Mouse (Mus musculus): ENCODE results near the gene A530084C06Rik. TPM values are rescaled to one million over a fixed set of nuclear protein-coding genes. Genes with fewer than 3 reads are reported as not detected.

A530084C06Rik gene
- polyA plus RNA-seq, 1 experiment from 2014 or later: not detected

DNA sequence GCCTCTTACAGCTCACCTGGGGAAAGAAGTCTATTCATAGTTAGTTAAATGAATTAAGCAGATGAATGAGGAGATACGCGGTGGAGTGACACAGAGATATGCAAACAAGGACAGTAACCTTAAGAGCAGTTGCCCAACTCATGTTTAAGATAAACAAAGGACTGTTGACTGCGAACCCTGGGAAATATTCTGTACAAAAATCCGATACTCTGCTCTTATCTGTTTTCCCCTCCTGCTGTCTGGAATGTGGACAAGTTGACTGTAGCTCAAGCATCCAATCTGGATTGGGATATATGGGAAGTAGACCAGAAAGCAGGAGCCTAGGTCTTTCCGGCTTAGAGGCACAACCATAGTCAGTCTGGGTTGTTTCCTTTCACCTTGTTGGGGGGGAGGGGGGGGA, 27.9 kb downstream of the A530084C06Rik start:
- Histone ChIP-seq H3K4me1 (ENCODE audit: insufficient read depth) (peaks cover 8% of the 10 kb centered on the region; the same call in 1 of the 2 replicates), H3K36me3 (replicated peaks; ENCODE audit: insufficient read depth, low read length) (no peaks in the 10 kb centered on the region), H3K27me3 (ENCODE audit: insufficient read depth, low read length) (no peaks in the 10 kb centered on the region), H3K4me3 (ENCODE audit: low read depth, low read length) (no peak overlapping the region), H3K4me2 (ENCODE audit: low read depth, low read length) (no peak overlapping the region), H3K27ac (ENCODE audit: low read depth) (peak overlapping the region; percentile 48; the same call in 1 of the 2 replicates), H3K9me3 (ENCODE audit: low read length) (no peaks in the 10 kb centered on the region), H3K9ac (replicated peaks) (no peak overlapping the region)
- 42% methylated on average over 5 of the region's 5 CpGs for WGBS (ENCODE audit: insufficient replicate concordance)
- peak; percentile 84 for ATAC-seq
- DNase-seq: no peak
- TF ChIP-seq EP300 (IDR thresholded peaks at IDR 0.05; ENCODE audit: low read depth) (0 out of 2 replicates have a peak, but pooled peaks have one; percentile 23), CTCF (IDR thresholded peaks at IDR 0.05; ENCODE audit: low read depth) (peak; percentile 23; the same call in 1 of the 2 replicates)

DNA sequence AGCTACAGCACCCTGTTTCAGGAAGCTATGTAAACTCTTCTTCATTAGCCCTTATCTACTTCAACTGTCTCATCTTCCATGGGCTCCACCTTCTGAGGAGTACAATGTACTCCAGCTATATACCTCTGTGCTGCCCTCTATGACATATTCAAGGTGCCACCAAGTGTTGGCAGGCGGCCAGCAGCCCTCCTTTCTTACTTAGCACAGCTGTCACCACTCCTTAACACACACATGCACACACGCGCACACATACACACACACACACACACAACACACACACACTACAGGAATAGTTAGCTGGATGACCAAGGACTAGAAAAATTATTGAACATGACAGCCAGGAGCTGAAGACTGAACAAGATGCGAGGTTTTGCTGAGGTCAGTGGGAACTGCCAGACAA, 34.2 kb downstream of the A530084C06Rik start:
- 80% methylated on average over 4 of the region's 4 CpGs for WGBS (ENCODE audit: insufficient replicate concordance)
- TF ChIP-seq EP300 (IDR thresholded peaks at IDR 0.05; ENCODE audit: low read depth): no peak
- TF ChIP-seq CTCF (IDR thresholded peaks at IDR 0.05; ENCODE audit: low read depth): no peak
- no peak for DNase-seq
- ATAC-seq: no peak
- Histone ChIP-seq H3K9me3 (ENCODE audit: low read length) (no peaks in the 10 kb centered on the region), H3K4me1 (ENCODE audit: insufficient read depth) (no peaks in the 10 kb centered on the region), H3K27me3 (ENCODE audit: insufficient read depth, low read length) (no peaks in the 10 kb centered on the region), H3K9ac (replicated peaks) (no peak overlapping the region), H3K4me3 (ENCODE audit: low read depth, low read length) (no peak overlapping the region), H3K4me2 (ENCODE audit: low read depth, low read length) (no peak overlapping the region), H3K36me3 (replicated peaks; ENCODE audit: insufficient read depth, low read length) (no peaks in the 10 kb centered on the region), H3K27ac (ENCODE audit: low read depth) (no peak overlapping the region)

DNA sequence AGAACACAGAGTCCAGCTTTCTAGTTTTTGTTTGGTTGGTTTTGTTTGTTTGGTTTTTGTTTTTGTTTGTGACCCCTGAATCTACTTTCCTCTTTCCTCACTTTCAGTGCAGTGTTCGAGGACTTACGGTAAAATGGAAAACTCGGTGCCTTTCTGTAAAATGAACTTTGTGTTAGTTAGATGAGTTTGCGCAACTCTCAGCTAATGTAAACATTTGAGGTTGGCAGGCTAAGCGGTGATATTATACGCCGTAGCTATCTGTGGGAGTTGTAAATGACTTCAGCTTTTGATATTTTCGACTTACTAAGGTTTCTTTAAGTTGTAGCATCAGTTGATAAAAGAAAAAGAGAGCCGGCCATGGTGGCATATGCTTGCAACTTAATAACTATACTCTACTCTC, 40.2 kb downstream of the A530084C06Rik start:
- Histone ChIP-seq H3K9me3 (ENCODE audit: low read length) (no peaks in the 10 kb centered on the region), H3K27ac (ENCODE audit: low read depth) (peak overlapping the region; percentile 82), H3K27me3 (ENCODE audit: insufficient read depth, low read length) (no peaks in the 10 kb centered on the region), H3K4me3 (ENCODE audit: low read depth, low read length) (no peak overlapping the region), H3K4me2 (ENCODE audit: low read depth, low read length) (peak overlapping the region; percentile 44), H3K36me3 (replicated peaks; ENCODE audit: insufficient read depth, low read length) (no peaks in the 10 kb centered on the region), H3K4me1 (ENCODE audit: insufficient read depth) (no peaks in the 10 kb centered on the region), H3K9ac (replicated peaks) (no peak overlapping the region)
- TF ChIP-seq CTCF (IDR thresholded peaks at IDR 0.05; ENCODE audit: low read depth): no peak
- peak; percentile 56 for TF ChIP-seq EP300 (IDR thresholded peaks at IDR 0.05; ENCODE audit: low read depth)
- DNase-seq (no peak), ATAC-seq (peak; percentile 78)
- 56% methylated on average over 9 of the region's 9 CpGs for WGBS (ENCODE audit: insufficient replicate concordance)

DNA sequence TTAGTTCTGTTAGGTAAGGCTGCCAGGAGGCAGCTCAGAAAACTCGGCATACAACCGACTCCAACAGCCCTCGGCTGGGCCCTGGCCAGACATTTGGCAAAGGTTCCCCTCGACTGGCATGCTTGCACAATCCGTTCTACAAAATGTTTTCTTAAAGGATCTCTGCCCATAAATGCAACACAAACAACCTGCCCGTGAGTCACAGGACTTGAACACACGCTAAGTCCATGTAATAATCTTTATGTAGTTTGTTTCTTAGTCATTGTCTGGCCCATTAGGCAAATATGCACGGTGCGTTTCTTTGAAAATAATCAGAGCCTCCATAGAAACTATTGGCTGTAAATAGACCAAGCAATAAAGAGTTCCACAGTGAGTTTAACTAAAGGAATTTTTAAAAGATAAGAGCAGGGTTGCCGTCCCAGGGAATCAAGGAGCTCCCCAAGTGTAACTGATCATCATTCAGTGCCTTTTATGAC, 40.7 kb downstream of the A530084C06Rik start:
- H3K27me3 ChIP-seq (ENCODE audit: insufficient read depth, low read length): no peaks in the 10 kb centered on the region
- ATAC-seq (peak; percentile 74), DNase-seq (peak; percentile 60)
- WGBS (ENCODE audit: insufficient replicate concordance): 48% methylated on average over 10 of the region's 10 CpGs
- peak overlapping the region; percentile 82 for H3K27ac ChIP-seq (ENCODE audit: low read depth)
- peak overlapping the region; percentile 44 for H3K4me2 ChIP-seq (ENCODE audit: low read depth, low read length)
- H3K9ac ChIP-seq (replicated peaks): no peak overlapping the region
- H3K36me3 ChIP-seq (replicated peaks; ENCODE audit: insufficient read depth, low read length): no peaks in the 10 kb centered on the region
- no peaks in the 10 kb centered on the region for H3K9me3 ChIP-seq (ENCODE audit: low read length)
- H3K4me3 ChIP-seq (ENCODE audit: low read depth, low read length): no peak overlapping the region
- TF ChIP-seq EP300 (IDR thresholded peaks at IDR 0.05; ENCODE audit: low read depth) (no peak), CTCF (IDR thresholded peaks at IDR 0.05; ENCODE audit: low read depth) (no peak)
- no peaks in the 10 kb centered on the region for H3K4me1 ChIP-seq (ENCODE audit: insufficient read depth)

DNA sequence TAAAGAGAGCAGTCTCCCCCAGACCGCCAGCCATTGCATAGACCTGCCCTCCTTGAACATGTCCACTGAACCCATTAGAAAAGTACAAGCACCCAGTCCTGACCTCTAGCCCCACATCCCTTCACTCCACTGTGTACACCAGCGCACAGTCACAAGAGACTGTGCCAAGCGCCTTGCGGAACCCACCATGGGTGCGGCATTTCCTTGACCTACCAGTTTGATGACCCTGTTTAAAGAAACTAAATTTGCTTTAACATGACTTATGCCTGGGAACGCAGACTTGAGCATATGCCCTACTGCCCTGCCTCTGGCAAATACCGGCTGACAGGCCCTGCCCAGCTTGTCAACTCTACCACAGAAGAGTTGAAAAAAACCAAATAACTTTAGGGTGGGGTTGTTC, 43.9 kb downstream of the A530084C06Rik start:
- no peaks in the 10 kb centered on the region for H3K27me3 ChIP-seq (ENCODE audit: insufficient read depth, low read length)
- TF ChIP-seq EP300 (IDR thresholded peaks at IDR 0.05; ENCODE audit: low read depth) (no peak), CTCF (IDR thresholded peaks at IDR 0.05; ENCODE audit: low read depth) (no peak)
- WGBS (ENCODE audit: insufficient replicate concordance): 86% methylated on average over 7 of the region's 7 CpGs
- ATAC-seq (no peak), DNase-seq (no peak)
- no peaks in the 10 kb centered on the region for H3K4me1 ChIP-seq (ENCODE audit: insufficient read depth)
- H3K36me3 ChIP-seq (replicated peaks; ENCODE audit: insufficient read depth, low read length): no peaks in the 10 kb centered on the region
- no peak overlapping the region for H3K27ac ChIP-seq (ENCODE audit: low read depth)
- no peaks in the 10 kb centered on the region for H3K9me3 ChIP-seq (ENCODE audit: low read length)
- no peak overlapping the region for H3K4me3 ChIP-seq (ENCODE audit: low read depth, low read length)
- no peak overlapping the region for H3K4me2 ChIP-seq (ENCODE audit: low read depth, low read length)
- H3K9ac ChIP-seq (replicated peaks): no peak overlapping the region

DNA sequence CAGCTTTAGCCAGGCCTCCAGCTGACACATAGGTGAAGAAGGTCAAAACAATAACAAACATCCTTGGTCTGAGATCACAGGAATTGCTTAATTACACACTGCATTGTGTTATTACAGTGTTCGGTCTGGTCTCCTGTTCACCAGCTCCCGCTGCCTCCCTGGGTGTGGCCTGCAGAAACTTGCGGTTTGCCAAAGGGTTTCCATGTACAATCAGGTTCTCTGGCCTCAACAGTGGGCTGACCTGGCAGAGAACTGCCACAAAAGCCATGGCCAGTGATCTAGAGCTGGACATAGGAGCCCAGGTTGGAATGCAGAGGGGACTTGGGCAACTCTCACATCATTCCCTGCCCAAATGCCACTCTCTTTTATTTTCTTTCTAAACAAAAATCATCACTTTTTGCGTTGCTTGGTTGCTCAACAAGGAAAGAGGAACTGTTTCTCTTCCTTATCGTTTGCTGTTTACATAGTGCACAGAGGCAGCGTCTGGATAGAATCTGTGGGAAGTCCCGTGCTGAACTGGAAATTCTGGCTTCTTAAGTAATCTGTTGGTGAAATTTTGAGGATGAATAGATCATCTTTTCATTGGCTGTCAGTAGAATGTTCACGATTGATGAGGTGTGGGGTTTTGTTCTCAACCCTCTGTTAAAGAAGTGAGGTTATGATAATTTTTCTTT, 52.5 kb downstream of the A530084C06Rik start:
- WGBS (ENCODE audit: insufficient replicate concordance): 25% methylated on average over 8 of the region's 8 CpGs
- H3K36me3 ChIP-seq (replicated peaks; ENCODE audit: insufficient read depth, low read length): no peaks in the 10 kb centered on the region
- H3K27me3 ChIP-seq (ENCODE audit: insufficient read depth, low read length): no peaks in the 10 kb centered on the region
- H3K9me3 ChIP-seq (ENCODE audit: low read length): no peaks in the 10 kb centered on the region
- H3K4me1 ChIP-seq (ENCODE audit: insufficient read depth): peaks cover 7% of the 10 kb centered on the region; the same call in 1 of the 2 replicates
- DNase-seq (no peak), ATAC-seq (peak; percentile 60; the same call in 1 of the 2 replicates)
- TF ChIP-seq CTCF (IDR thresholded peaks at IDR 0.05; ENCODE audit: low read depth) (no peak), EP300 (IDR thresholded peaks at IDR 0.05; ENCODE audit: low read depth) (no peak)
- 0 out of 2 replicates have a peak overlapping the region, but pooled peaks have one; percentile 22 for H3K27ac ChIP-seq (ENCODE audit: low read depth)
- no peak overlapping the region for H3K9ac ChIP-seq (replicated peaks)
- H3K4me3 ChIP-seq (ENCODE audit: low read depth, low read length): no peak overlapping the region
- H3K4me2 ChIP-seq (ENCODE audit: low read depth, low read length): no peak overlapping the region

Other genes starting within 250 kb of the A530084C06Rik start
- gene Foxq1, start 3.2 kb downstream of the A530084C06Rik start, polyA plus RNA-seq (2015; fragmentation: Nextera tagmentation; extraction: Ambion mirVana): 3.4 and 4.6 TPM in 2 replicates
- not detected in 2 replicates for gene Foxf2, start 66.5 kb upstream of the A530084C06Rik start, polyA plus RNA-seq (2015; fragmentation: Nextera tagmentation; extraction: Ambion mirVana)
- gene Foxc1, start 247.3 kb upstream of the A530084C06Rik start, polyA plus RNA-seq (2015; fragmentation: Nextera tagmentation; extraction: Ambion mirVana): 0.02 TPM in 1 of 2 replicates, not detected in the other